Mouse (Mus musculus) cortical plate, adult 2 months (tissue): ENCODE results near the gene Stil. TPM values are rescaled to one million over a fixed set of nuclear protein-coding genes. Genes with fewer than 3 reads are reported as not detected.
A peak's percentile ranks its signal among the peaks of the same experiment; 100 is the strongest.

Experiments
- H3K27ac ChIP-seq: fragments of 200-500 bp; 2 replicates; pipeline ENCODE4 v1.5.1; 2012; ENCODE audit warnings: low read length, control low read depth, inconsistent platforms; ENCODE audit not compliant: insufficient read depth
- H3K4me1 ChIP-seq: fragments of 200-500 bp; 2 replicates; pipeline ENCODE4 v1.6.1; 2011; ENCODE audit warnings: low read length; ENCODE audit not compliant: control insufficient read depth, insufficient read depth
- H3K4me3 ChIP-seq: fragments of 200-500 bp; 2 replicates; pipeline ENCODE4 v1.5.1; 2011; ENCODE audit warnings: mild to moderate bottlenecking, low read length, control low read depth; ENCODE audit not compliant: insufficient read depth
- CTCF ChIP-seq: fragments of 200-500 bp; IDR thresholded peaks from 2 replicates; pipeline ENCODE4 v1.5.1; 2011; ENCODE audit warnings: mild to moderate bottlenecking, control low read depth, low read length; ENCODE audit not compliant: insufficient read depth; ENCODE audit errors: extremely low read depth
- POLR2A ChIP-seq: fragments of 200-500 bp; IDR thresholded peaks from 2 replicates; pipeline ENCODE4 v1.6.1; 2011; ENCODE audit warnings: mild to moderate bottlenecking, low read length, control low read depth; ENCODE audit not compliant: insufficient read depth; ENCODE audit errors: extremely low read depth
- polyA plus RNA-seq: library from polyadenylated mRNA; depleted of rRNA; stranded (reverse); fragments of >200 nt; gene quantifications from 2 replicates; pipeline ENCODE4 v1.2.3, GENCODE M21; 2012

Stil gene
- polyA plus RNA-seq, 1 experiment, result 0.58 TPM

GRCm38 (mm10) chr4:115047750-115048149 lies 47.8 kb downstream of the Stil start:
- Histone ChIP-seq H3K4me1 (no peaks in the 10 kb centered on the region), H3K27ac (no peak overlapping the region), H3K4me3 (no peak overlapping the region)
- TF ChIP-seq POLR2A (no peak), CTCF (peak; percentile 40; the same call in 1 of the 2 replicates)

- Histone ChIP-seq H3K27ac (no peak overlapping the region), H3K4me3 (no peak overlapping the region), H3K4me1 (no peaks in the 10 kb centered on the region)
- no peak for TF ChIP-seq POLR2A
- no peak for TF ChIP-seq CTCF
Observed at GRCm38 (mm10) chr4:115048190-115048589, 48.2 kb downstream of the Stil start.

DNA sequence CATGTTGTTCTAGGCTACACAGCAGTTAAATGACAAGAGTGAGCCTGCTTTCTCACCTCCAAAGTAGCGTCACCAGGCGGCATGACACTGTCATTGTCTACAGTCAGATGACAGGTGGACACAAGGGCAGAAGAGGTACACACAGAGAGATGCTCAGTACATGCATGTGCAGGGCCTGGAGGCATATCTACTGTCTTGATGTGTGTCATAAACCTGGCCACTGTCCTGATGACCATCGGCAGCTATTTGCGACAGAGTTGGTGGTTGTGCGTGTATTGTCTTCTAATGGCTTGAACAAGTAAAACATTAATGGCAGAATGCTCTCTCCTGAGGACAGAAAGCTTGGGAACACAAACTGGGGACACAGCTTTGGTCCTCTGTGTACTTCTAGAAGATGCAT lies 51.3 kb downstream of the Stil start:
- H3K4me1 ChIP-seq, result no peaks in the 10 kb centered on the region
- TF ChIP-seq CTCF (no peak), POLR2A (no peak)
- H3K4me3 ChIP-seq, result no peak overlapping the region
- H3K27ac ChIP-seq, result no peak overlapping the region

GRCm38 (mm10) chr4:115052343-115053005 lies 52.5 kb downstream of the Stil start:
- Histone ChIP-seq H3K4me1 (no peaks in the 10 kb centered on the region), H3K4me3 (no peak overlapping the region), H3K27ac (peak overlapping the region; percentile 6; the same call in 1 of the 2 replicates)
- TF ChIP-seq POLR2A, result no peak
- TF ChIP-seq CTCF, result no peak

GRCm38 (mm10) chr4:115055044-115055443 lies 55.1 kb downstream of the Stil start:
- Histone ChIP-seq H3K27ac (no peak overlapping the region), H3K4me1 (no peaks in the 10 kb centered on the region), H3K4me3 (no peak overlapping the region)
- TF ChIP-seq POLR2A (no peak), CTCF (no peak)

DNA sequence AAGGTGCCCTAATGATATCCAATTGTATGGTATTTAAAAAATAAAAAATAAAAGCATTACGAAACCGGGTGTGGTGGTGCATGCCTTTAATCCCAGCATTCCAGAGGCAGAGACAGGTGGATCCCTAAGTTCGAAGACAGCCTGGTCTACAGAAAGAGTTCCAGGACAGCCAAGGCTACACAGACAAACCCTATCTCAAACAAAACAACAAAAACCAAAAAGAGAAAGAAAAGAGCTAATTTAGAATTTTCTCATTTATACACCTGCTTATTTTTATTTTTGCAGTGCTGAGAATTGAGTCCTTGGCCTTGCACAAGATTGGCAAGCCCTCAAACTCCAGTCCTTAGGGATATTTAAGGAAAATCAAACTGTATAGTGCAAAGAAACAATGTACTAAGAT lies 55.7 kb downstream of the Stil start:
- Histone ChIP-seq H3K4me1 (no peaks in the 10 kb centered on the region), H3K4me3 (no peak overlapping the region), H3K27ac (no peak overlapping the region)
- no peak for TF ChIP-seq POLR2A
- TF ChIP-seq CTCF, result no peak

DNA sequence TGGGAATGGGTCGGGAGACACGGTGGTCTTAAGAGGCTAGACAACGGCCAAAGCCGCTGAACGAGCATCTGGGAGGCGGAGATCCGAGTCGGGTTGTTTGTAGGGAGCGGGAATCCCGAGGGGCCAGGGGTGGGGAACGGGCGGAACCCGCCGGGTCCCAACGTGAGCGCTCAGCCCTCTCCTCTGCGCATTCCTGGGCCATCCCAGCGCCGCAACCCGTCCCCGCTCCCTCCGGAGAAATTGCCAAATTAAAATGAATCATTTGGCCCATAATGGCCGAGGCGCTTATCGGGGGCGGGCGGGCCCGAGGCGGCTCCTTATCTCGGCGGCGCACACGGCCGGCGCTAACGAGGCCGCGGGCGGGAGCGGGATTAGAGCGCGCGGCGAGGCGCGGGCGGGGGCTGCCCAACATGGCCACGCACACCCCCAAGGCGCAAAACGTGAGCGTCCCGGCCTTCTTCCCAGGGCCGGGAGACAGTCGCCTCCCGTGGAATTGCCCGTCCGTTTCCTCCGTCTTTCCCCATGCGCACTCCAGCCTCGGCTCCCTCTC lies 56.5 kb downstream of the Stil start, which contains the start of gene Tal1:
Gene Tal1 (plus strand): TSS at position 56 of the 550 bp plus-strand sequence.
- H3K27ac ChIP-seq, result peak within 1 kb of the TSS; percentile 19
- no peaks in the 10 kb centered on the region for H3K4me1 ChIP-seq
- H3K4me3 ChIP-seq, result peak within 1 kb of the TSS; percentile 30
- no peak for TF ChIP-seq POLR2A
- no peak for TF ChIP-seq CTCF

DNA sequence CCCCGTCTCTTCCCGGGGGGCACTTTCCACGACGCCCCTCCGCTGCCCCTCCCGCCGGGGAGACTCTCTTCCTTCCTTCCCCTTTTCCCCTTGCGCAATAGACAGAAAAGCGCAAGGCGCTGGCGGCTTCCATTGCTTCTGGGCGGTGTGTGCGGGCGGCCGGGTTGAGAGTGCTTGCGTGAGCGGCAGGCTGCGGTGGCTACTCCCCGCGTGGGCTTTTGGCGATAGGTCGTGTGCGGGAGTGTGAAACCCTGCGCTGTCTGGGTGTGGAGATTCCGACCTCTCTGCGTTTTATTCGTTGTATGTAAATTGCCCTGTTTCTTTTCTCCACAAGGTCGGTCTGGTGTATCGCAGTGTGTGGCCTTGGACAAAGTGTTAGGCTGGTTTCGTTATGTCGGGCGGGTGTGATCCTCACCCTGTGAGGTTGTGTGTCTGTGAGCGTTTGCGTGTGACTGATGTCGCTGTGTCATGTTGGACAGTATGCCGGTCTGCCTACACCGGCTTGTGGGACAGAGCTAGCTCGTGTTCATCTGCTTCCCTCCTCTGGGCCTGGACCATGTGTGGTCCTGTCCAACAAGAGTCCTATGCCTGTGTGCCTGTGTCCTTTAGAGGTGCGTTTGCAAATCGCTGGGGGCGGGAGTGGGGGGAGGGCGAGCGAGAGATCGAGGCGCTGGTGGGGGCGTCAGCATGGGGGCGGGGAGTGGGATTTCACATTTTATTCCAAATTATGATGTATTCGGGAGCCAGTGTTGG lies 57.1 kb downstream of the Stil start:
- Histone ChIP-seq H3K4me3 (peak overlapping the region; percentile 30), H3K4me1 (no peaks in the 10 kb centered on the region), H3K27ac (peak overlapping the region; percentile 85)
- no peak for TF ChIP-seq POLR2A
- no peak for TF ChIP-seq CTCF

DNA sequence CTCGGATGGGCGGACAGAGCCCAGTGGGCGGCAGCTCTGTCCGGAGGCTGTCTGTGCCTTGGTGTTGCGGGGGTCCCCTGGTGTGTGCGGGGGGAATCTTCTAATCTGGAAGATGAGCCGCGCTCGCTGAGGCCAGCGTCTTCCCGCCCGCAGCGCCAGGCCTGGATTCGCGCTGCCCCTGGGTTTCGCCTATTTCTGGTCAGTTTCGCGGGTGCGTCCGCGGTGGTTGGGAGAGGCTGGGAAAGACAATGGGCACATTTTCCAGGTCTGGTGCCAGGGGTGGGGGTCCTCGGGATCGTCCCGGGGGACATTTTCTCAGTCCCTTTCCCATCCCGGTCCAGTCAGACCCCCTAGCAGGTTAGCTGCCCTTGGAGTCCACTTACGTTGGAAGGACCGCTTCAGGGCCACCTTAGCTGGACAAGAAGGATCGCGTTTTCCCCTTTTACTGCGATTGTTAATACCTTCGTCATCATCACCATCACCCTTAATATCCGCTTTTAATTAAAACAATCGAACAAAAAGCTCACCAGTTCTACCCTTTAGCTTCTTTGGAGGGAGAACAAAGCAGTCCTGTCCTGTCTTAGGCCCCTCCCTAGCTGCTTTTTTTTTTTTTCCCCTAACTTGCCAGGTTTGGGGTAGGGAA lies 57.8 kb downstream of the Stil start:
- Histone ChIP-seq H3K4me3 (peak overlapping the region; percentile 30), H3K27ac (peak overlapping the region; percentile 85), H3K4me1 (no peaks in the 10 kb centered on the region; the same call in 1 of the 2 replicates)
- no peak for TF ChIP-seq CTCF
- TF ChIP-seq POLR2A, result no peak

DNA sequence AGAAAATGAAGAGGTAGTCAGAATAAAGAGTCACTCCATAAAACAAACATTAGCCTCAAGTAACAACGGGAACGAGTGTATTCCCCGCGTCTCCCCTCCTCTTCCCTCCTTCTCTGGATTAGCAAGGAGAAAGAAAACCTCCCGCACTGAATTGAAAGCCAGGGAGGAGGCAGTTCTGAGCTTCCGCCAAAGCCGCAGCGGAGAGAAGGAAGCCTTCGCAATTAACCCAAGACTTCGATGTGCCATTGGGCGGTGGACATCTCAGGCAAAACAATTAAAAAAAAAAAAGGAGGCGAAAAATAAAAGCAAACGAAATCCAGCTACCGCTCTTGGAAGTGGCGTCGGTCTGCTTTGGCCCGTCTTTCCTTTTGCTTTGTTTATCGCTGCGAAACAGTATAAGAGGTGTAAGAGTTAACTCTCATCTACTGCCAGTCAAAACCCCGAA lies 58.4 kb downstream of the Stil start:
- TF ChIP-seq POLR2A, result no peak
- no peak for TF ChIP-seq CTCF
- no peaks in the 10 kb centered on the region; the same call in 1 of the 2 replicates for H3K4me1 ChIP-seq
- no peak overlapping the region for H3K4me3 ChIP-seq
- H3K27ac ChIP-seq, result no peak overlapping the region
